Mouse (Mus musculus): ENCODE data around the gene Gfra1. TPM values are rescaled to one million over a fixed set of nuclear protein-coding genes. Genes with fewer than 3 reads are reported as not detected.

Gene Gfra1
- polyA plus RNA-seq, 1 experiment: 0.09 TPM

- no peaks in the 10 kb centered on the region for H3K36me3 ChIP-seq (ENCODE audit: control insufficient read depth, insufficient read depth, low read length)
- DNase-seq (ENCODE audit: low read depth in 1 of 2, low spot score in 2 of 2): no peak
- no peaks in the 10 kb centered on the region for H3K27me3 ChIP-seq (ENCODE audit: control insufficient read depth, insufficient read depth, low read length)
- whole genome bisulfite sequencing: 57% methylated on average over 5 of the region's 5 CpGs
- H3K4me3 ChIP-seq (ENCODE audit: extremely low read depth, insufficient read depth, insufficient read length): no peak overlapping the region
- no peak overlapping the region for H3K27ac ChIP-seq (ENCODE audit: insufficient read depth, low read length)
- no peaks in the 10 kb centered on the region for H3K4me1 ChIP-seq (ENCODE audit: control insufficient read depth, insufficient read depth, insufficient read length)
- TF ChIP-seq POLR2A (IDR thresholded peaks at IDR 0.05; ENCODE audit: low read depth, low read length): no peak
- TF ChIP-seq CTCF (IDR thresholded peaks at IDR 0.05; ENCODE audit: extremely low read depth, insufficient read depth, insufficient read length, insufficient replicate concordance): no peak
Observed at GRCm38 (mm10) chr19:58316474-58316873, 139.2 kb downstream of the Gfra1 start.

- Histone ChIP-seq H3K4me1 (ENCODE audit: control insufficient read depth, insufficient read depth, insufficient read length) (no peaks in the 10 kb centered on the region), H3K27me3 (ENCODE audit: control insufficient read depth, insufficient read depth, low read length) (no peaks in the 10 kb centered on the region), H3K27ac (ENCODE audit: insufficient read depth, low read length) (no peak overlapping the region), H3K4me3 (ENCODE audit: extremely low read depth, insufficient read depth, insufficient read length) (no peak overlapping the region), H3K36me3 (ENCODE audit: control insufficient read depth, insufficient read depth, low read length) (no peaks in the 10 kb centered on the region)
- DNase-seq (ENCODE audit: low read depth in 1 of 2, low spot score in 2 of 2): no peak
- WGBS: 84% methylated on average over 5 of the region's 5 CpGs
- TF ChIP-seq CTCF (IDR thresholded peaks at IDR 0.05; ENCODE audit: extremely low read depth, insufficient read depth, insufficient read length, insufficient replicate concordance): no peak
- no peak for TF ChIP-seq POLR2A (IDR thresholded peaks at IDR 0.05; ENCODE audit: low read depth, low read length)
Observed at GRCm38 (mm10) chr19:58315681-58316080, 140.0 kb downstream of the Gfra1 start.

DNA sequence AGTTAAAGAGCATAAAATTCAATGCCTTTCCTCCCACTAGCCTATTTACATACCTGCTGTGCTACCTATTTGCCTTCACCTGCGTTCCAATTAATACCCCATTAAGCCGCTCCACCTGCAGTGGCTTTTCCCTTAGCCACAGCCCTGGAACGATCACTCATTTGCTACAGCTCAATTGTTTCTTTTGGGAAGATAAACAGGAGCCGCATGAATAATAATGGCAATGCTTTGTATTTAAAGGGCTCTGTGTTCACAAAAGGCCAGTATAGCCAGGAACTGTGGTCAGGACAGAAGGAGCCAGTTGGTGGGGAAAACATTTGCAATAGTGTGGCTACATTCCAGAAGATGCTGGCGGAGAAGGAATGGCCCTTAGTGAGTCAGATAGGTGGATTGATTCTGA lies 141.1 kb downstream of the Gfra1 start:
- Histone ChIP-seq H3K36me3 (ENCODE audit: control insufficient read depth, insufficient read depth, low read length) (no peaks in the 10 kb centered on the region), H3K4me1 (ENCODE audit: control insufficient read depth, insufficient read depth, insufficient read length) (no peaks in the 10 kb centered on the region), H3K27ac (ENCODE audit: insufficient read depth, low read length) (no peak overlapping the region), H3K27me3 (ENCODE audit: control insufficient read depth, insufficient read depth, low read length) (no peaks in the 10 kb centered on the region), H3K4me3 (ENCODE audit: extremely low read depth, insufficient read depth, insufficient read length) (no peak overlapping the region)
- TF ChIP-seq CTCF (IDR thresholded peaks at IDR 0.05; ENCODE audit: extremely low read depth, insufficient read depth, insufficient read length, insufficient replicate concordance) (no peak), POLR2A (IDR thresholded peaks at IDR 0.05; ENCODE audit: low read depth, low read length) (no peak)
- 97% methylated on average over 5 of the region's 5 CpGs for WGBS
- no peak for DNase-seq (ENCODE audit: low read depth in 1 of 2, low spot score in 2 of 2)

DNA sequence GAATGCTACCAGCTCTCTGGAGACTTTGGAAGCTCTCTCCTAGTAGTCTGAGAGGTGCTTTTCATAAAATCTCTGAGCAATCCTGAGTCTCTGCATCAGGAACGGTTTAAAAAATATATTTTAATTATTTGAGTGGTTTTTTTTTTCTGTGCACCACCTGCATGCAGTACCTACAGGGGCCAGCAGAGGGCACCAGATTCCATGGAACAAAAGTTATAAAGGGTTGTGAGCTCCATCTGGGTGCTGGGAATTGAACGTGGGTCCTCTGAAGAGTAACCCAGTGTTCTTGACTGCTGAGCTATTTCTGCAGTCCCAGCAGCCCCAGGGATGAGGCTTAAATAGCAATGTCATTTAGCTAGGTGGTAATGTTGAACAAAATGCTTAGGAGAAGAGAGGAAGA lies 141.9 kb downstream of the Gfra1 start:
- Histone ChIP-seq H3K27ac (ENCODE audit: insufficient read depth, low read length) (no peak overlapping the region), H3K4me1 (ENCODE audit: control insufficient read depth, insufficient read depth, insufficient read length) (no peaks in the 10 kb centered on the region), H3K36me3 (ENCODE audit: control insufficient read depth, insufficient read depth, low read length) (no peaks in the 10 kb centered on the region), H3K4me3 (ENCODE audit: extremely low read depth, insufficient read depth, insufficient read length) (no peak overlapping the region), H3K27me3 (ENCODE audit: control insufficient read depth, insufficient read depth, low read length) (no peaks in the 10 kb centered on the region)
- no peak for DNase-seq (ENCODE audit: low read depth in 1 of 2, low spot score in 2 of 2)
- 83% methylated on average over 2 of the region's 2 CpGs for WGBS
- TF ChIP-seq POLR2A (IDR thresholded peaks at IDR 0.05; ENCODE audit: low read depth, low read length) (no peak), CTCF (IDR thresholded peaks at IDR 0.05; ENCODE audit: extremely low read depth, insufficient read depth, insufficient read length, insufficient replicate concordance) (peak; percentile 22; the same call in 1 of the 2 replicates)

- no peaks in the 10 kb centered on the region for H3K27me3 ChIP-seq (ENCODE audit: control insufficient read depth, insufficient read depth, low read length)
- H3K4me1 ChIP-seq (ENCODE audit: control insufficient read depth, insufficient read depth, insufficient read length): no peaks in the 10 kb centered on the region
- no peak overlapping the region for H3K4me3 ChIP-seq (ENCODE audit: extremely low read depth, insufficient read depth, insufficient read length)
- WGBS: 61% methylated on average over 2 of the region's 2 CpGs
- H3K27ac ChIP-seq (ENCODE audit: insufficient read depth, low read length): no peak overlapping the region
- no peak for DNase-seq (ENCODE audit: low read depth in 1 of 2, low spot score in 2 of 2)
- no peaks in the 10 kb centered on the region for H3K36me3 ChIP-seq (ENCODE audit: control insufficient read depth, insufficient read depth, low read length)
- no peak for TF ChIP-seq CTCF (IDR thresholded peaks at IDR 0.05; ENCODE audit: extremely low read depth, insufficient read depth, insufficient read length, insufficient replicate concordance)
- no peak for TF ChIP-seq POLR2A (IDR thresholded peaks at IDR 0.05; ENCODE audit: low read depth, low read length)
Observed at GRCm38 (mm10) chr19:58312492-58312891, 143.2 kb downstream of the Gfra1 start.

- no peak for TF ChIP-seq CTCF (IDR thresholded peaks at IDR 0.05; ENCODE audit: extremely low read depth, insufficient read depth, insufficient read length, insufficient replicate concordance)
- no peak for TF ChIP-seq POLR2A (IDR thresholded peaks at IDR 0.05; ENCODE audit: low read depth, low read length)
- no peaks in the 10 kb centered on the region for H3K36me3 ChIP-seq (ENCODE audit: control insufficient read depth, insufficient read depth, low read length)
- H3K27ac ChIP-seq (ENCODE audit: insufficient read depth, low read length): no peak overlapping the region
- no peak overlapping the region for H3K4me3 ChIP-seq (ENCODE audit: extremely low read depth, insufficient read depth, insufficient read length)
- DNase-seq (ENCODE audit: low read depth in 1 of 2, low spot score in 2 of 2): no peak
- 60% methylated on average over 12 of the region's 12 CpGs for WGBS
- H3K4me1 ChIP-seq (ENCODE audit: control insufficient read depth, insufficient read depth, insufficient read length): no peaks in the 10 kb centered on the region
- no peaks in the 10 kb centered on the region for H3K27me3 ChIP-seq (ENCODE audit: control insufficient read depth, insufficient read depth, low read length)
Observed at GRCm38 (mm10) chr19:58310334-58311315, 145.1 kb downstream of the Gfra1 start.

All from spleen, adult 2 months (tissue).